Mouse (Mus musculus) Muller cell, postnatal 12 days (primary cell): ENCODE results near the gene Pdzd3.
"Not testable (repeated sequence)": the region's sequence is repeated elsewhere in the genome, so short reads cannot be mapped to it uniquely, and the experiment has no call there.

Source experiments
- DNase-seq: peaks from one replicate; pipeline ENCODE4 v3.0.0-alpha.2; 2015; ENCODE audit errors: inconsistent ontology term

Gene Pdzd3

DNA sequence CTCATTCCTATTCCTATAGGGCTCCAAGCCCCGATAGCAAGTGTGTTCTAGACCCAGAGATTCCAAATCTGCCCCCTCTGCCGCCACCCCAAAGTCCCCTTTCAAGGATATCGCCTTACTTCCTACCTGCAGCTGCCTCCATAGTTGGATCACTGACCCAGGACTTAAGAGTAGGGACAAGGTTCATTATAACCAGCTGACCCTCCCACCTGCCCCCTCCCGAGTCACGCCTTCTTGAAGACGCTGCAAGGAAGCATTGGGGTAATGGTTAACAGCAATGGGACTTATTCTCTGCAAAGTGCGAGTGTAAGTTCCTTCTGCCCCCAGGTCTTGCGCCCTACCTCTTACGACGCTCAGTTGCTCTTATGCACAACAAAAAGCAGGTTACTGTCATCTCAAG lies at the start of gene Pdzd3:
Gene Pdzd3 (minus strand): TSS at position 158 of the 400 bp plus-strand sequence.
- DNase-seq: no peak

DNA sequence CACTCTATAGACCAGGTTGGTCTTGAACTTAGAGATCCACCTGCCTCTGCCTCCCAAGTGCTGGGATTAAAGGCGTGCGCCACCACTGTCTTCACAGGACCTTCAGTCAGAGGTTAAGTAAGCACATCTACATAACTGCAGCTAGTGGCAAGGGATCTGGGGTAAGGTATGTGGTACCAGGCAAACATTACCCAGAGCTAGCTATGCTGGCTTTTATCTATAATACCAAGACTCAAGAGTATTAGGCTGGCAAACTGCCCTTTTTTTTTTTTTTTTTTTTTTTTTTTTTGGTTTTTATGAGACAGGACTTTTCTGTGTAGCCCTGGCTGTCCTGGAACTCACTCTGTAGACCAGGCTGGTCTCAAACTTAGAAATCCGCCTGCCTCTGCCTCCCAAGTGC lies 48.7 kb upstream of the Pdzd3 start:
- not testable (repeated sequence) for DNase-seq

DNA sequence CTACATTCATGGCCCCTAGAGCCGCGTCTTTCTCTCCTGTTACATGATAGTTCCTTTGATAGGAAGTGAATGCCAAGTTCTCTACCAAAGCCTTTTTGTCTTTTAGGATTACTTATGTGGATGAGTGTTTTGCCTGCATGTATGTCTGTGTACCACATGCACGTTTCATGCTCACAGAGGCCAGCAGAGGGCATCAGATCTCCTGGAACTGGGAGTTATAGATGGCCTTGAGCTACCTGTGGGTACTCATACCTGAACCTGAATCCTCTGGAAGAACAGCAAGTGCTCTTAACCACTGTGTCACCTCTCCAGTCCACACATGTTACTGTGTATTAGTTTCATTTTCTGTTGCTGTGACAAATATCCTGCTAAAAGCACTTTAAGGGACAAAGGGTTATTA lies 41.2 kb upstream of the Pdzd3 start:
- DNase-seq: no peak

GRCm38 (mm10) chr9:44288959-44289291 lies 37.7 kb upstream of the Pdzd3 start:
- no peak for DNase-seq

GRCm38 (mm10) chr9:44288076-44288958 lies 37.0 kb upstream of the Pdzd3 start, which contains the start of gene Abcg4:
Abcg4 (minus strand) TSS chr9:44288615.
- DNase-seq: peak; percentile 60

- peak; percentile 56 for DNase-seq
Measured at GRCm38 (mm10) chr9:44287401-44288075, 36.3 kb upstream of the Pdzd3 start.

DNA sequence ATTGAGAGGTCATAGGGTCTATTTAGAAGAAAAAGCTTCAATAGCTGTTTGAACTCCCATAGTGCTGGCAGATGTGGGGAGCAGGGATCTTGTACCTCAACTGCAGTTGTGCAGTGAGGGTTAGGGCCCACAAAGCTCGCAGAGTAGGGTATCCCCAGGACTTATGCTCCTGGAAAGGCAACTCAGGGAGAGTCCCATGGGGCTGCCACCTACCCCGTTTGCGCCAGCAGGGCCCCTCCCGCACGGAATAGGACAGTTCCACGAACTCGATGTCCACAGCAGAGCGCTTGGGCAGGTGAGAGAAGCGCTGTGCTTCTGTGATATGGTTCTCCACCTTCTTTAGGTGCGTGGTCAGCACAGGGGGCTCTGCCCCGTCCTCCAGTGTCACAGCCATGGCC lies 35.7 kb upstream of the Pdzd3 start:
- peak; percentile 15 for DNase-seq

DNA sequence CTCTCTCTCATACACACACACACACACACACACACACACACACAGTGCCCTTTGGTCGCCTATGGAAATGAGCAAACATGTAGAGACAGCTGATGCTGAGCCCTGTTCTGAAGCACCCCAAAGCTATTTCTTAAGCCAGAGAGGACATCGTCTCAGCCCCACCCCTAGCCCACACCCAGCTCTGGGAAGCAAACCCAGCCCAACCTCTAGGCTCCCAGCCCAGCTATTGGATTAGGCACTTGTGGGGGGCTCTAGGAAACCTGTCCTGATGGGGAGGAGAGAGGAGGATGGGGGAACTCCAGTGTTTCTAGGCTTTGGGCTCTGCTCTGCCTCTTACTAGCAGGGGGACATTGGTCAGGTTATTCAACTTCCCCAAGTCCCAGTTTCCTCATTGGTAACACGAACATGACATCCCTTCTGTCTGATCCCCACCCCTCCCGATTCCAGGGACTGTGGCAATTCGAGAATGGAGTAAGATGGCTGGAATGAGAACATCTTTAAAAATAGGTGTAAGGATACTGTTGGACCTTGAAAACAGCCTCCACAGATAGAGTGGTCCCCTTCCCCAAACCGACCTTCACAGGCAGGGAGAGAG lies 35.1 kb upstream of the Pdzd3 start:
- DNase-seq: peak; percentile 14

GRCm38 (mm10) chr9:44283183-44283582 lies 31.9 kb upstream of the Pdzd3 start:
- DNase-seq: no peak

DNA sequence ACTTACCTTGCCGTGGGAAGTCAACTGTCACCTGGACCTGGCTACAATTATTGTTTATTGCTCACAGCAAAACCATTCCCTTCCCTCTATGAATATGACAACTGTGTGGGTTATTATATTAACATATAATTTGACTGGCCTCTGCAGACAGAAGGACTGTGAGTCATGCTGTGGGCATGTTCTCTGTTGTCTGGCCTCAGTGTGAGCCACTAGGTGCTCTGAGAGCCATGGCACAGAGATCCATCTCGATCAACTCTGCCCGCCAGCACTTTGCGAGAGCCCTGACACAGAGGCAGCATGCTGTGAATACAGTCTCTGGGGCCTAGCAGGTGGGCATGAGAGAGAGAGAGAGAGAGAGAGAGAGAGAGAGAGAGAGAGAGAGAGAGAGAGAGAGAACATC lies 18.7 kb upstream of the Pdzd3 start:
- peak; percentile 64 for DNase-seq

DNA sequence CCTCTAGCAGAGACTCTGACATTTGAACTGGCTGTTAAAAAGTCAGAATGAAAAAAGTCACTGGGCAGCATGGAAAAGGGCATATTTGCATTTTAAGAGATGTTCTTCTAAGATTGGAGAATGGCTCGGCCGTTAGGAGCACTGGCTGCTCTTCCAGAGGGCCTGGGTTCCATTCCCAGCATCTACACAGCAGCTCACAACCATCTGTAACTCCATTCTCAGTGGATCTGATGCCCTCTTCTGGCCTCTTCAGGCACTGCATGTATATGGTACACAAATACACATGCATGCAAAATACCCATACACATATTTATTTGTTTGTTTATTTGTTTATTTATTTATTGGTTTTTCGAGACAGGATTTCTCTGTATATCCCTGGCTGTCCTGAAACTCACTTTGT lies 17.8 kb upstream of the Pdzd3 start:
- DNase-seq: no peak

GRCm38 (mm10) chr9:44268432-44268831 lies 17.2 kb upstream of the Pdzd3 start, which contains the start of gene Nlrx1:
Nlrx1 (minus strand) TSS chr9:44268599.
- no peak for DNase-seq

- DNase-seq: peak; percentile 93
Measured at GRCm38 (mm10) chr9:44268027-44268360, 16.7 kb upstream of the Pdzd3 start.

- DNase-seq: no peak
Measured at GRCm38 (mm10) chr9:44267319-44268026, 16.2 kb upstream of the Pdzd3 start.

DNA sequence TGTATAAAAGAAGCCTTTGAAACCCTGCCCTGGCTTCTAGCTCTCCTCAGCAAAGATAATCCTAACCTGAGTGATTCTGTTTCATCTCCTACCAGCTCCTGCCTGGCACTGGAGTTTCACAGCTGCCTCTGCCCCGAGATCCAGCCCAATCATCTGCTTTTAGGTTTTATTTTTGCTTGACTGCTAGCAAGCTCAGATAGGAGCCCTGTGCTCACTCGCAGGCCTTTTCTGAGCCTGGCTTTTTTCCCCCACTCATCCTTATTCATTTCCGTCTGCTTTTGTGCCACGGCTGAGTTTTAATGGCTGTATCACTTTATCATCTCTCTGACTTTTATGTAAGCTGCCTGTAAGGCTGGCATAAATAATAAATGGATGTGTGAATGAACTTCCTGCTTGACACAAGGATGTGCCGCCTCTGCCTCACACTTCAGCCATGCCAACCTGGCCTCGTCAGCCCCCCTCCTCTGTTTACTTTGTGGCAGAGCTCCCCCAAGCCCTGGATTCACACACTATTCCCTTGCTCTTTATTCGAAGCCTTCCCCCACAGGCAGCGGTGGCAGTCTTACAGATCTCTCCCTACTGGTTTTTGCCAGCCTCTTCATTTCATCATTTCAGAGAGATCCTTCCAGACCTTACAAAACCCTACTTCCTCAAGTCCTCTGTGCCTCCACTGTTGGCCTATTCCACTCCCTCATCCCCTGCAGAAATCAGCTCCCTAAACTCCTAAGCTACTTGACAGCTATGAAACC lies 15.4 kb upstream of the Pdzd3 start:
- DNase-seq: no peak

GRCm38 (mm10) chr9:44261388-44261787 lies 10.1 kb upstream of the Pdzd3 start:
- DNase-seq: no peak

DNA sequence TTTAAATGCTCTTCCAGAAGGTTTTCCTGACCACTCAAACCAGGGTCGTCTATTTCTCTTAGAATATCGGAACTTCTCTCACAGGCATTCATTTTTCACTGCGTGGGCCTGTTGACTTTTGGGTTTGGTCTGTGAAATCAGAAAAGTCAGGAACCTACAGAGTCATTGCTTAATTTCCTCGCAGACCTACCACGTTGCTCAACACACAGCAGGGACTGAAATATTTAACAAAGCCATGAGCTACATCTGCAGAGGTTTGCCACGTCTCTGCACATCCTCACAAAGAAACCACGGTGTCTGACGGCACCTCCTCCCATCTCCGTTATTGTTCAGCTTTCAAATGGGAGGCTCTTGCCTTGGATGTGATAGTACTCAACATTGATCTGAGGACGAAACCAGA lies 7.7 kb upstream of the Pdzd3 start:
- DNase-seq: no peak

DNA sequence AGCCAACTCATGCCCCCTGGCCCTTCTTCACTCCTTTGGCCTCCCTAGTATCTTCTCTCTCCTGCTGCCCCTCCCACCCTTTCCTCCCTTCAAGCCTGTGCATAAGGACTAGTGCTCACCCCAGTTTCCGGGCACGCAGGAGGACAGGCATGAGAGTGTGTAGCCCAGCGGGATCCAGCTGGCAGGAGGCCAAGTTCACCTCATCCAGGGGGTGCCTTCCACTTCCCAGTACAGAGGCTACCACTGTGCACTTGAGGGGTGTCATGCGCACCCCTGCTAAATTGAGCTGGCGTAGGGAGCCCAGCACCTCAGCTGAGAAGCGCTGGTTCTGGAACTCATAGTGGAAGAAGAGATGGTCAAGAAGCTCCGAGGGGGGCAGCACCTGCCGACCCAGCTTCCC lies 4.9 kb upstream of the Pdzd3 start:
- DNase-seq: no peak

- no peak for DNase-seq
Measured at GRCm38 (mm10) chr9:44255136-44255521, 3.9 kb upstream of the Pdzd3 start.

DNA sequence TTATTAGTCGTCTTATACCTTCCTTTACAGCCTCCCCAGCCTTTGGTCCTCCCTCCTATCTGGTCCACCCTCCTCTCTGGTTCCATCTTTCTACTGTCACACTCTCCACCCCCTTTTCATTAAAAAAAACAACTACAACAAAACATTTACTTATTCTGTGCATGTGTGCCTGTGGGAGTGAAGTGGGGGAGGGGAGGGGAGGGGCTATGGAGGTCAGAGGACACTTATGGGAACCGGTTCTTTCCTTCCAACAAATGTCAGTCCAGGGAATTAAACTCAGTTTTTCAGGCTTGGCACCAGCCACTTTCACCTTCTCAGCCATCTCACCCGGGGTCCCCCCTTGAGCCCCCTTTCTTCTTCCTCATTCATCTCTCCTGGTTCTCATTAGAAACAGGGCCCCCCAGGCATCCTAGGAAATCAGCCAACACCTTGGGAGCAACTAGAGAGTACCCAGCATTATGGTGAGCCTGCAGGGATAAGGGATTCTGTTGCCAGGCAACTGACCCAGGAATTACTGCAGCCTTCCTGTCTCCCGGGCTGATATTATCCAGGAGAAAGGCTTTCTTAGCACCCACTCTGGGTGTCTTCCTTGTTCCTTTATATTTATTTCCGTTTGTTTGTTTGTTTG lies 3.4 kb upstream of the Pdzd3 start:
- DNase-seq: no peak

DNA sequence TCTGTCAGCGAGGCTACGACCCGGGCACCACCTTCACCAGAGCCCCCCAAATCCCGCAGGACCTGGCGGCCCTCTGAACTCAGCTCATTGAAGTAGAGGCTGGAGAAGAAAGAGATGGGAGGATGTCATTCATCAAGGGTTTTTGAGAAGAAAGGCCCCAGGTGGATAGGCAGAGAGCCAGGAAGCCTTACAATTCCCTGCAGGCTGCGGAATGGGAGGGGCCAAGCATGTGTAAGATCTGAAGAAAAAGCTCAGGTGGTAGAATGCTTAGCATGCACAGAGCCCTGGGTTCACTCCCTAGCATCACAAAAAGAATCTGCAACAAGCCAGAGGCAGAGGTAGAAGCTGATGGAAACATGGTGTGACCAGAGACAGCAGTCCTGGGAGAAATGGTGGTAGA lies 2.2 kb upstream of the Pdzd3 start:
- DNase-seq: no peak
